Mouse (Mus musculus): ENCODE data around the gene Serpinb1c. TPM values are rescaled to one million over a fixed set of nuclear protein-coding genes. Genes with fewer than 3 reads are reported as not detected.

Gene Serpinb1c
- polyA plus RNA-seq, 1 experiment = not detected

GRCm38 (mm10) chr13:32924578-32925360, 26.8 kb upstream of the Serpinb1c start:
- no peak for TF ChIP-seq POLR2A (IDR thresholded peaks at IDR 0.05; ENCODE audit: low read depth, low read length)
- no peak for TF ChIP-seq CTCF (IDR thresholded peaks at IDR 0.05; ENCODE audit: extremely low read depth, insufficient read depth, insufficient read length, insufficient replicate concordance)
- no peak for DNase-seq (ENCODE audit: low read depth in 1 of 2, low spot score in 2 of 2)
- Histone ChIP-seq H3K27ac (ENCODE audit: insufficient read depth, low read length) (no peak overlapping the region), H3K27me3 (ENCODE audit: control insufficient read depth, insufficient read depth, low read length) (no peaks in the 10 kb centered on the region), H3K4me3 (ENCODE audit: extremely low read depth, insufficient read depth, insufficient read length) (no peak overlapping the region), H3K36me3 (ENCODE audit: control insufficient read depth, insufficient read depth, low read length) (no peaks in the 10 kb centered on the region), H3K4me1 (ENCODE audit: control insufficient read depth, insufficient read depth, insufficient read length) (peaks cover 14% of the 10 kb centered on the region)
- 79% methylated on average over 7 of the region's 7 CpGs for WGBS

DNA sequence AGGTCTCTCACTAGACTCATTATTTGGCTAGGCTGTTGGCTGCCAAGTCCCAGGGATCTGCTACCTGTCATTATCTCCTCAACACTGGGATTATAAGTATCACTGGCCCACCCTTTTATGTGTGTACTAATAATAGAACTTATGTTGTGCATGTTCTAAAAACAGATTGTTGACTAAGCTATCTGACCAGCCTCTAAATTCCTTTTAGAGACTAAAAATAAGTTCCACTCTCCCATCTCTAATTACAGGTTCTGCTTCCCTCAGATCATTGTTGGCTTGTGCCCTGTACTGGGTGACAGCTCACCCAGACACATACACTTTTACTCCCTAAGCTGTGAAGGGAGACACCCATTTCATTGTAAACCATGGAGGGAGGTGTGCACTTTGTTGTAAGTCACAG, 24.6 kb upstream of the Serpinb1c start:
- DNase-seq (ENCODE audit: low read depth in 1 of 2, low spot score in 2 of 2) = no peak
- no peak overlapping the region for H3K27ac ChIP-seq (ENCODE audit: insufficient read depth, low read length)
- H3K36me3 ChIP-seq (ENCODE audit: control insufficient read depth, insufficient read depth, low read length) = no peaks in the 10 kb centered on the region
- peaks cover 2% of the 10 kb centered on the region; the same call in 1 of the 2 replicates for H3K4me1 ChIP-seq (ENCODE audit: control insufficient read depth, insufficient read depth, insufficient read length)
- TF ChIP-seq POLR2A (IDR thresholded peaks at IDR 0.05; ENCODE audit: low read depth, low read length) = no peak
- no peak for TF ChIP-seq CTCF (IDR thresholded peaks at IDR 0.05; ENCODE audit: extremely low read depth, insufficient read depth, insufficient read length, insufficient replicate concordance)
- H3K4me3 ChIP-seq (ENCODE audit: extremely low read depth, insufficient read depth, insufficient read length) = no peak overlapping the region
- no peaks in the 10 kb centered on the region for H3K27me3 ChIP-seq (ENCODE audit: control insufficient read depth, insufficient read depth, low read length)

DNA sequence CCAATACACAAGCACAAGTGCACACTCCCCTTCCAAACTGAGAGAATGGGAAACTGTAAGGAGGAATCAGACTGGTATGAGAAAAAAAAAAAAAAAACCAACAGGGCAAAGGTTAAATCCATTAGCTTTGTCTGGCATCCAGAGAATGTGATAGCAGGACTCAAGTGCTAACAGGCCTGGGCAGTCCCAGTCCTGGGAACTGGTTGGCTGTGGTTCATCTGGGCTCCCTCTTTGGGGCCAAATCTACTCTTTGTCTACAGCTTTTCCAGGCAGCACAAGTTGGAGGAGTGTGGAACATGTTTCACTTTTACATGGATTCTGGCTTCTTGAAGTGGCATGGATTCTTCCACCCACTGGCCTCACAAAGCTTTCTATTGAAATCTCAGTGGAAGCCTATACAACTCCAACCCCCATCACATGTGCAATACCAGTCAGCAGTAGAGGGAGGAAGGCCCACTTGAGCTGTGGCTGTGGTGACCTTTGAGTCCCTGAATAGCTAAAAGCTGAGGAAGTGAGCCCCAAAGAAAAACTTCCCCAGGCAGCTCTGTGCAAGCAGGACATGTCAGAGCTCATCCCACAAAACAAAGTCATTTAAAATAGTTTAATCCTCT, 14.9 kb upstream of the Serpinb1c start:
- H3K27ac ChIP-seq (ENCODE audit: insufficient read depth, low read length) = peak overlapping the region; percentile 18; the same call in 1 of the 2 replicates
- DNase-seq (ENCODE audit: low read depth in 1 of 2, low spot score in 2 of 2) = no peak
- no peak overlapping the region for H3K4me3 ChIP-seq (ENCODE audit: extremely low read depth, insufficient read depth, insufficient read length)
- H3K4me1 ChIP-seq (ENCODE audit: control insufficient read depth, insufficient read depth, insufficient read length) = peaks cover under 1% of the 10 kb centered on the region; the same call in 1 of the 2 replicates
- TF ChIP-seq POLR2A (IDR thresholded peaks at IDR 0.05; ENCODE audit: low read depth, low read length) (no peak), CTCF (IDR thresholded peaks at IDR 0.05; ENCODE audit: extremely low read depth, insufficient read depth, insufficient read length, insufficient replicate concordance) (no peak)
- no peaks in the 10 kb centered on the region for H3K27me3 ChIP-seq (ENCODE audit: control insufficient read depth, insufficient read depth, low read length)
- no peaks in the 10 kb centered on the region for H3K36me3 ChIP-seq (ENCODE audit: control insufficient read depth, insufficient read depth, low read length)

DNA sequence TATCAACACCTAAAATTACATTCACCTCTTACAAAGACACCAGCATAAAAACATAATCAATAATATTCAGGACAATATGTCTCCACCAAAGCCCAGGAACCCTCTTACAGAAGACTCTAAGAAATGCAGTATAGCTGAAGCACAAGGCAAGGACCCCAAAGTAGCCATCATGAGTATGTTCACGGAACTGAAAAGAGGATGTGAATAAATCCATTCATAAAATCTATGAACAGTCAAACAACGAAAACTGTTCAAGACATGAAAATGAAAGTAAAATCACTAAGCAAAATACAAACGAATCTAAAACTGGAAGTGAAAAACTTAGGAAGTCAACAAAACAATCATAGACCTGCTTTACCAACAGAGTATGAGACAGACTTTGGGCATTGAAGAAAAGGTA, 10.2 kb upstream of the Serpinb1c start:
- peak in 1 of 2 experiments; percentile 34 for DNase-seq (ENCODE audit: low read depth in 1 of 2, low spot score in 2 of 2)
- Histone ChIP-seq H3K4me1 (ENCODE audit: control insufficient read depth, insufficient read depth, insufficient read length) (peaks cover 5% of the 10 kb centered on the region; the same call in 1 of the 2 replicates), H3K4me3 (ENCODE audit: extremely low read depth, insufficient read depth, insufficient read length) (no peak overlapping the region), H3K27ac (ENCODE audit: insufficient read depth, low read length) (no peak overlapping the region), H3K27me3 (ENCODE audit: control insufficient read depth, insufficient read depth, low read length) (no peaks in the 10 kb centered on the region), H3K36me3 (ENCODE audit: control insufficient read depth, insufficient read depth, low read length) (no peaks in the 10 kb centered on the region)
- WGBS = 3% methylated on average over 3 of the region's 3 CpGs
- TF ChIP-seq CTCF (IDR thresholded peaks at IDR 0.05; ENCODE audit: extremely low read depth, insufficient read depth, insufficient read length, insufficient replicate concordance) (no peak), POLR2A (IDR thresholded peaks at IDR 0.05; ENCODE audit: low read depth, low read length) (no peak)

- DNase-seq (ENCODE audit: low read depth in 1 of 2, low spot score in 2 of 2) = peak; percentile 58 to 85
Observed at GRCm38 (mm10) chr13:32903211-32903873, 5.3 kb upstream of the Serpinb1c start.

GRCm38 (mm10) chr13:32902481-32903015, 4.5 kb upstream of the Serpinb1c start:
- TF ChIP-seq POLR2A (IDR thresholded peaks at IDR 0.05; ENCODE audit: low read depth, low read length) = no peak
- TF ChIP-seq CTCF (IDR thresholded peaks at IDR 0.05; ENCODE audit: extremely low read depth, insufficient read depth, insufficient read length, insufficient replicate concordance) = peak; percentile 60; the same call in 1 of the 2 replicates
- Histone ChIP-seq H3K27me3 (ENCODE audit: control insufficient read depth, insufficient read depth, low read length) (no peaks in the 10 kb centered on the region), H3K27ac (ENCODE audit: insufficient read depth, low read length) (no peak overlapping the region), H3K4me3 (ENCODE audit: extremely low read depth, insufficient read depth, insufficient read length) (no peak overlapping the region), H3K36me3 (ENCODE audit: control insufficient read depth, insufficient read depth, low read length) (no peaks in the 10 kb centered on the region), H3K4me1 (ENCODE audit: control insufficient read depth, insufficient read depth, insufficient read length) (0 out of 2 replicates have a peak, but pooled peaks cover 1% of the 10 kb centered on the region)
- peak; percentile 45 to 71 for DNase-seq (ENCODE audit: low read depth in 1 of 2, low spot score in 2 of 2)
- WGBS = 15% methylated on average over 4 of the region's 4 CpGs

More at GRCm38 (mm10) chr13:32903211-32903873, 5.3 kb upstream of the Serpinb1c start:
- no peak for TF ChIP-seq POLR2A (IDR thresholded peaks at IDR 0.05; ENCODE audit: low read depth, low read length)
- TF ChIP-seq CTCF (IDR thresholded peaks at IDR 0.05; ENCODE audit: extremely low read depth, insufficient read depth, insufficient read length, insufficient replicate concordance) = peak; percentile 94; the same call in 1 of the 2 replicates
- WGBS = 28% methylated on average over 8 of the region's 8 CpGs
- peaks cover 5% of the 10 kb centered on the region; the same call in 1 of the 2 replicates for H3K4me1 ChIP-seq (ENCODE audit: control insufficient read depth, insufficient read depth, insufficient read length)
- no peak overlapping the region for H3K27ac ChIP-seq (ENCODE audit: insufficient read depth, low read length)
- no peaks in the 10 kb centered on the region for H3K27me3 ChIP-seq (ENCODE audit: control insufficient read depth, insufficient read depth, low read length)
- H3K4me3 ChIP-seq (ENCODE audit: extremely low read depth, insufficient read depth, insufficient read length) = no peak overlapping the region
- H3K36me3 ChIP-seq (ENCODE audit: control insufficient read depth, insufficient read depth, low read length) = no peaks in the 10 kb centered on the region
